Mouse (Mus musculus): ENCODE measurements around the gene Igsf23. TPM values are rescaled to one million over a fixed set of nuclear protein-coding genes. Genes with fewer than 3 reads are reported as not detected.

Gene Igsf23
- polyA plus RNA-seq, 1 experiment: not detected

- DNase-seq (ENCODE audit: low read depth): peak; percentile 27
- TF ChIP-seq CTCF (IDR thresholded peaks at IDR 0.05; ENCODE audit: borderline replicate concordance, extremely low read depth, insufficient read depth, insufficient read length): no peak
- no peak for TF ChIP-seq POLR2A (IDR thresholded peaks at IDR 0.05; ENCODE audit: borderline replicate concordance, extremely low read depth, insufficient read depth, insufficient read length, poor library complexity, severe bottlenecking)
These were observed 38.6 kb downstream of the Igsf23 start for GRCm38 (mm10) chr7:19911695-19912524.

- TF ChIP-seq CTCF (IDR thresholded peaks at IDR 0.05; ENCODE audit: borderline replicate concordance, extremely low read depth, insufficient read depth, insufficient read length) (no peak), POLR2A (IDR thresholded peaks at IDR 0.05; ENCODE audit: borderline replicate concordance, extremely low read depth, insufficient read depth, insufficient read length, poor library complexity, severe bottlenecking) (no peak)
- no peak for DNase-seq (ENCODE audit: low read depth)
These were observed 39.3 kb downstream of the Igsf23 start for GRCm38 (mm10) chr7:19911292-19911658.

GRCm38 (mm10) chr7:19910421-19911291 lies 39.9 kb downstream of the Igsf23 start:
- DNase-seq (ENCODE audit: low read depth): peak; percentile 74
- peak; percentile 93 for TF ChIP-seq CTCF (IDR thresholded peaks at IDR 0.05; ENCODE audit: borderline replicate concordance, extremely low read depth, insufficient read depth, insufficient read length)
- no peak for TF ChIP-seq POLR2A (IDR thresholded peaks at IDR 0.05; ENCODE audit: borderline replicate concordance, extremely low read depth, insufficient read depth, insufficient read length, poor library complexity, severe bottlenecking)

GRCm38 (mm10) chr7:19889881-19890280 lies 60.7 kb downstream of the Igsf23 start:
- peak; percentile 10 for DNase-seq (ENCODE audit: low read depth)
- no peak for TF ChIP-seq POLR2A (IDR thresholded peaks at IDR 0.05; ENCODE audit: borderline replicate concordance, extremely low read depth, insufficient read depth, insufficient read length, poor library complexity, severe bottlenecking)
- peak; percentile 59; the same call in 1 of the 2 replicates for TF ChIP-seq CTCF (IDR thresholded peaks at IDR 0.05; ENCODE audit: borderline replicate concordance, extremely low read depth, insufficient read depth, insufficient read length)

- TF ChIP-seq CTCF (IDR thresholded peaks at IDR 0.05; ENCODE audit: borderline replicate concordance, extremely low read depth, insufficient read depth, insufficient read length) (no peak), POLR2A (IDR thresholded peaks at IDR 0.05; ENCODE audit: borderline replicate concordance, extremely low read depth, insufficient read depth, insufficient read length, poor library complexity, severe bottlenecking) (no peak)
- no peak for DNase-seq (ENCODE audit: low read depth)
These were observed 62.7 kb downstream of the Igsf23 start, which contains the start of gene Ceacam19 for GRCm38 (mm10) chr7:19887849-19888248. Ceacam19 (minus strand) TSS chr7:19887965.

Other genes starting within 250 kb of the Igsf23 start
- 111 and 131 TPM in 2 replicates for gene Tomm40, start 235.3 kb downstream of the Igsf23 start, polyA plus RNA-seq (2012; rRNA removed)
- gene Nectin2, start 200.3 kb downstream of the Igsf23 start, polyA plus RNA-seq (2012; rRNA removed): 39.7 and 45.2 TPM in 2 replicates
- gene Bcam, start 179.7 kb downstream of the Igsf23 start, polyA plus RNA-seq (2012; rRNA removed): 13.8 and 19.5 TPM in 2 replicates
- gene Cblc, start 153.9 kb downstream of the Igsf23 start, polyA plus RNA-seq (2012; rRNA removed): 0.33 and 0.58 TPM in 2 replicates
- 0.47 and 0.92 TPM in 2 replicates for gene Bcl3, start 128.0 kb downstream of the Igsf23 start, polyA plus RNA-seq (2012; rRNA removed)
- 17.1 and 18.8 TPM in 2 replicates for gene Gm19345, start 98.8 kb downstream of the Igsf23 start, polyA plus RNA-seq (2012; rRNA removed)
- not detected in 2 replicates for gene Ceacam16, start 89.5 kb downstream of the Igsf23 start, polyA plus RNA-seq (2012; rRNA removed)
- gene Ceacam19, start 62.8 kb downstream of the Igsf23 start, polyA plus RNA-seq (2012; rRNA removed): 0.03 and 0.15 TPM in 2 replicates
- gene Pvr, start 29.6 kb downstream of the Igsf23 start, polyA plus RNA-seq (2012; rRNA removed): 8.1 and 11.9 TPM in 2 replicates
- not detected in 2 replicates for gene Ceacam20, start 14.7 kb upstream of the Igsf23 start, polyA plus RNA-seq (2012; rRNA removed)
- gene Nlrp9b, start 40.7 kb upstream of the Igsf23 start, polyA plus RNA-seq (2012; rRNA removed): not detected in 2 replicates
- not detected in 2 replicates for gene Vmn1r91, start 148.9 kb upstream of the Igsf23 start, polyA plus RNA-seq (2012; rRNA removed)
- not detected in 2 replicates for gene Gm16442, start 171.8 kb upstream of the Igsf23 start, polyA plus RNA-seq (2012; rRNA removed)
- gene Vmn1r93, start 188.3 kb upstream of the Igsf23 start, polyA plus RNA-seq (2012; rRNA removed): not detected in 2 replicates
- gene Vmn1r94, start 217.6 kb upstream of the Igsf23 start, polyA plus RNA-seq (2012; rRNA removed): not detected in 2 replicates
- not detected in 2 replicates for gene Vmn1r95, start 243.0 kb upstream of the Igsf23 start, polyA plus RNA-seq (2012; rRNA removed)